Mouse (Mus musculus) midbrain, embryonic 14.5 days (tissue): ENCODE results near the gene Bmt2. TPM values are rescaled to one million over a fixed set of nuclear protein-coding genes. Genes with fewer than 3 reads are reported as not detected.

Experiments
- ATAC-seq: fragments of 200-750 bp; cut with Nextera tagmentation; 2 replicates; pipeline ENCODE4 v1.8.0; 2017; ENCODE audit warnings: moderate number of reproducible peaks, moderate library complexity; ENCODE audit not compliant: low FRiP score, low TSS enrichment
- DNase-seq: peaks from one replicate; pipeline ENCODE4 v3.0.0-alpha.2; 2015
- H3K27ac ChIP-seq: fragments of 300-500 bp; sonication (generic); replicated peaks from 2 replicates; pipeline ENCODE4 v1.5.1; 2014; ENCODE audit warnings: mild to moderate bottlenecking, low read depth, low read length, moderate library complexity
- H3K27me3 ChIP-seq: fragments of 300-500 bp; sonication (generic); 2 replicates; pipeline ENCODE4 v1.6.1; 2014; ENCODE audit warnings: low read length, control low read depth, mixed read lengths; ENCODE audit not compliant: control insufficient read depth, insufficient read depth
- H3K36me3 ChIP-seq: fragments of 300-500 bp; sonication (generic); 2 replicates; pipeline ENCODE4 v1.6.1; 2014; ENCODE audit warnings: low read length, control low read depth; ENCODE audit not compliant: control insufficient read depth, insufficient read depth
- H3K4me1 ChIP-seq: fragments of 300-500 bp; sonication (generic); 2 replicates; pipeline ENCODE4 v1.6.1; 2014; ENCODE audit warnings: mild to moderate bottlenecking, antibody characterized with exemption, low read length, control low read depth; ENCODE audit not compliant: control insufficient read depth, insufficient read depth
- H3K4me2 ChIP-seq: fragments of 300-500 bp; sonication (generic); 2 replicates; pipeline ENCODE4 v1.6.1; 2014; ENCODE audit warnings: mild to moderate bottlenecking, low read length, moderate library complexity
- H3K4me3 ChIP-seq: fragments of 300-500 bp; sonication (generic); replicated peaks from 2 replicates; pipeline ENCODE4 v1.5.1; 2014; ENCODE audit warnings: low read depth, low read length
- H3K9ac ChIP-seq: fragments of 300-500 bp; sonication (generic); replicated peaks from 2 replicates; pipeline ENCODE4 v1.6.1; 2014; ENCODE audit warnings: mild to moderate bottlenecking, low read length, moderate library complexity
- H3K9me3 ChIP-seq: fragments of 300-500 bp; sonication (generic); 2 replicates; pipeline ENCODE4 v1.6.1; 2016; ENCODE audit warnings: low read length, control low read depth, mixed read lengths; ENCODE audit not compliant: control insufficient read depth
- WGBS: fragments of 180-500 bp; shearing (Covaris S2); extraction: QIAGEN DNeasy Blood & Tissue Kit; methylation state at CpG from one replicate; pipeline ENCODE4 v1.1.7; 2014; 5-methylcytosine and 5-hydroxymethylcytosine counted together
- polyA plus RNA-seq: library from polyadenylated mRNA; unstranded; fragments of >200 nt; fragmentation: Nextera tagmentation; extraction: Ambion mirVana; gene quantifications from 2 replicates; pipeline ENCODE4 v1.2.1, GENCODE M21; 2014

Bmt2 gene
- polyA plus RNA-seq, 1 experiment from 2014 or later, result 26.8 TPM

- H3K36me3 ChIP-seq, result no peaks in the 10 kb centered on the region
- no peak overlapping the region for H3K4me3 ChIP-seq
- H3K27me3 ChIP-seq, result no peaks in the 10 kb centered on the region
- no peak overlapping the region for H3K9ac ChIP-seq
- H3K27ac ChIP-seq, result no peak overlapping the region
- H3K4me2 ChIP-seq, result no peak overlapping the region
- 22% methylated on average over 5 of the region's 5 CpGs for WGBS
- DNase-seq (no peak), ATAC-seq (no peak)
- H3K4me1 ChIP-seq, result peaks cover 19% of the 10 kb centered on the region
- H3K9me3 ChIP-seq, result no peaks in the 10 kb centered on the region
Observed at GRCm38 (mm10) chr6:13609353-13610140, 68.2 kb downstream of the Bmt2 start.

- Histone ChIP-seq H3K4me1 (peaks cover 19% of the 10 kb centered on the region), H3K4me3 (peak within 1 kb of the TSS; percentile 86), H3K27me3 (no peaks in the 10 kb centered on the region), H3K9me3 (no peaks in the 10 kb centered on the region), H3K36me3 (peaks cover under 1% of the 10 kb centered on the region; the same call in 1 of the 2 replicates), H3K27ac (peak within 1 kb of the TSS; percentile 95), H3K4me2 (peak within 1 kb of the TSS; percentile 69), H3K9ac (peak within 1 kb of the TSS; percentile 92)
- DNase-seq (peak; percentile 94), ATAC-seq (peak; percentile 95)
- WGBS, result 1% methylated on average over 71 of the region's 71 CpGs
Observed at GRCm38 (mm10) chr6:13607621-13608493, 69.9 kb downstream of the Bmt2 start, which contains the start of gene Tmem168. Gene Tmem168 (minus strand): TSS chr6:13608100.

- Histone ChIP-seq H3K4me2 (peak overlapping the region; percentile 69), H3K36me3 (peaks cover 8% of the 10 kb centered on the region), H3K27me3 (no peaks in the 10 kb centered on the region), H3K4me3 (peak overlapping the region; percentile 86), H3K9ac (peak overlapping the region; percentile 92), H3K4me1 (peaks cover 19% of the 10 kb centered on the region), H3K9me3 (no peaks in the 10 kb centered on the region), H3K27ac (peak overlapping the region; percentile 95)
- ATAC-seq (no peak), DNase-seq (peak; percentile 15)
- WGBS, result 9% methylated on average over 15 of the region's 15 CpGs
Observed at GRCm38 (mm10) chr6:13606921-13607620, 70.7 kb downstream of the Bmt2 start.

GRCm38 (mm10) chr6:13606394-13606793 is 71.4 kb downstream of the Bmt2 start:
- no peak for DNase-seq
- Histone ChIP-seq H3K4me3 (peak overlapping the region; percentile 86), H3K27me3 (no peaks in the 10 kb centered on the region), H3K36me3 (peaks cover 13% of the 10 kb centered on the region), H3K27ac (no peak overlapping the region), H3K4me2 (peak overlapping the region; percentile 69), H3K9me3 (no peaks in the 10 kb centered on the region), H3K9ac (peak overlapping the region; percentile 92; the same call in 1 of the 2 replicates), H3K4me1 (peaks cover 19% of the 10 kb centered on the region)
- no peak for ATAC-seq
- 68% methylated on average over 4 of the region's 4 CpGs for WGBS

- no peak overlapping the region for H3K4me3 ChIP-seq
- no peaks in the 10 kb centered on the region for H3K9me3 ChIP-seq
- ATAC-seq (no peak), DNase-seq (no peak)
- H3K9ac ChIP-seq, result no peak overlapping the region
- 95% methylated on average over 6 of the region's 6 CpGs for WGBS
- no peaks in the 10 kb centered on the region for H3K27me3 ChIP-seq
- H3K36me3 ChIP-seq, result peaks cover 13% of the 10 kb centered on the region
- H3K4me2 ChIP-seq, result no peak overlapping the region
- peaks cover 13% of the 10 kb centered on the region for H3K4me1 ChIP-seq
- no peak overlapping the region for H3K27ac ChIP-seq
Observed at GRCm38 (mm10) chr6:13603134-13603533, 74.6 kb downstream of the Bmt2 start.

GRCm38 (mm10) chr6:13601587-13601986 is 76.2 kb downstream of the Bmt2 start:
- no peaks in the 10 kb centered on the region for H3K9me3 ChIP-seq
- ATAC-seq (no peak), DNase-seq (no peak)
- H3K27me3 ChIP-seq, result no peaks in the 10 kb centered on the region
- H3K4me1 ChIP-seq, result peaks cover 7% of the 10 kb centered on the region
- 92% methylated on average over 6 of the region's 6 CpGs for WGBS
- peak overlapping the region; percentile 4; the same call in 1 of the 2 replicates for H3K4me2 ChIP-seq
- H3K4me3 ChIP-seq, result no peak overlapping the region
- H3K9ac ChIP-seq, result no peak overlapping the region
- H3K27ac ChIP-seq, result no peak overlapping the region
- H3K36me3 ChIP-seq, result peaks cover 13% of the 10 kb centered on the region

- Histone ChIP-seq H3K4me2 (no peak overlapping the region), H3K9ac (no peak overlapping the region), H3K27ac (no peak overlapping the region), H3K27me3 (no peaks in the 10 kb centered on the region), H3K36me3 (peaks cover 17% of the 10 kb centered on the region), H3K4me1 (no peaks in the 10 kb centered on the region), H3K4me3 (no peak overlapping the region), H3K9me3 (no peaks in the 10 kb centered on the region)
- WGBS, result 90% methylated on average over 7 of the region's 7 CpGs
- DNase-seq (no peak), ATAC-seq (no peak)
Observed at GRCm38 (mm10) chr6:13598239-13598923, 79.4 kb downstream of the Bmt2 start.
